Mouse (Mus musculus): ENCODE data around the gene Hmgn5. TPM values are rescaled to one million over a fixed set of nuclear protein-coding genes. Genes with fewer than 3 reads are reported as not detected.

Gene Hmgn5
- polyA plus RNA-seq, 1 experiment from 2014 or later: 21.9 TPM

Other genes starting within 250 kb of the Hmgn5 start
- gene Brwd3, start 179.0 kb downstream of the Hmgn5 start, polyA plus RNA-seq (2015; fragmentation: Nextera tagmentation; extraction: Ambion mirVana): 1.9 and 2.3 TPM in 2 replicates
- gene Sh3bgrl, start 82.0 kb upstream of the Hmgn5 start, polyA plus RNA-seq (2015; fragmentation: Nextera tagmentation; extraction: Ambion mirVana): 88.9 and 99.0 TPM in 2 replicates
- gene Gm6377, start 183.4 kb upstream of the Hmgn5 start, polyA plus RNA-seq (2015; fragmentation: Nextera tagmentation; extraction: Ambion mirVana): 0.10 and 0.17 TPM in 2 replicates